Mouse (Mus musculus) kidney, adult 2 months (tissue): ENCODE data around the gene Gadd45b. TPM values are rescaled to one million over a fixed set of nuclear protein-coding genes. Genes with fewer than 3 reads are reported as not detected.

ENCODE experiments used
- DNase-seq: peaks from one replicate; pipeline ENCODE4 v3.0.0; 2021
- H3K27ac ChIP-seq: fragments of 200-500 bp; 2 replicates; pipeline ENCODE4 v1.5.1; 2012; ENCODE audit warnings: low read depth, low read length, control low read depth, inconsistent platforms; ENCODE audit not compliant: insufficient read depth
- H3K27me3 ChIP-seq: fragments of 200-500 bp; replicated peaks from 2 replicates; pipeline ENCODE4 v1.6.1; 2012; ENCODE audit warnings: mild to moderate bottlenecking, moderate library complexity, low read length, inconsistent platforms; ENCODE audit not compliant: control insufficient read depth, insufficient read depth
- H3K36me3 ChIP-seq: fragments of 200-500 bp; 2 replicates; pipeline ENCODE4 v1.6.1; 2012; ENCODE audit warnings: mild to moderate bottlenecking, moderate library complexity, low read length, inconsistent platforms; ENCODE audit not compliant: control insufficient read depth, insufficient read depth
- H3K4me1 ChIP-seq: fragments of 200-500 bp; 2 replicates; pipeline ENCODE4 v1.6.1; 2011; ENCODE audit warnings: low read length; ENCODE audit not compliant: control insufficient read depth, insufficient read depth
- H3K4me3 ChIP-seq: fragments of 200-500 bp; 2 replicates; pipeline ENCODE4 v1.5.1; 2011; ENCODE audit warnings: mild to moderate bottlenecking, low read depth, low read length, control low read depth; ENCODE audit not compliant: insufficient read depth
- CTCF ChIP-seq: fragments of 200-500 bp; conservative IDR thresholded peaks from 2 replicates; pipeline ENCODE4 v1.5.1; 2011; ENCODE audit warnings: low read depth, mild to moderate bottlenecking, control low read depth, low read length, moderate library complexity, mixed read lengths; ENCODE audit not compliant: insufficient read depth, insufficient read length
- POLR2A ChIP-seq: fragments of 200-500 bp; IDR thresholded peaks from one replicate; pipeline ENCODE4 v1.6.1; 2011; ENCODE audit warnings: low read depth, low read length, control low read depth
- WGBS: fragments of 180-500 bp; shearing (Covaris S2); methylation state at CpG from one replicate; pipeline ENCODE4 v1.1.7; 2018; 5-methylcytosine and 5-hydroxymethylcytosine counted together
- polyA plus RNA-seq: library from polyadenylated mRNA; depleted of rRNA; stranded (reverse); fragments of >200 nt; gene quantifications from 2 replicates; pipeline ENCODE4 v1.2.3, GENCODE M21; 2012

The Gadd45b gene
- polyA plus RNA-seq, 1 experiment, result 11.3 TPM

DNA sequence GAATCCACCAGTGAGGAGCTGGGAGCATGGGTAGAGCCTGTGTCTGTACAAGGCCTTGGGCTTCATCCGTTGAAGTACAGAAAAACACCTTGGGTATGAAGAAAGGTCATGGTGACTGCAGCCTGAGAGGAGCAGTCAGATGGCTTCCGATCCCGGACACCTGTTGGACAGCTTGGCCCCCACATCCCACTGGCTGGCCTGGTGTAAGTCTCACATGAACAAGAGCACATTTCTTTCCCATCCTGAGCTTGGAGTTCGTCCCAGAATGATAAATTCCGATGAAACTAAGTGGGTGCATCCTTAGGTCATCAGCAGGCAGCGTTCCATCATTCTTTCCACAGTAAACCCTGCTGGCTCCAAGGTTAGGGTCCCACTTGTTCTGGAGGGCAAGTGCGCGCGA, 13.8 kb downstream of the Gadd45b start:
- no peak overlapping the region for H3K4me3 ChIP-seq
- TF ChIP-seq CTCF (no peak), POLR2A (no peak)
- no peak for DNase-seq
- 58% methylated on average over 9 of the region's 9 CpGs for WGBS
- H3K4me1 ChIP-seq, result peaks cover 18% of the 10 kb centered on the region
- H3K27ac ChIP-seq, result no peak overlapping the region
- H3K27me3 ChIP-seq, result no peaks in the 10 kb centered on the region
- H3K36me3 ChIP-seq, result no peaks in the 10 kb centered on the region

DNA sequence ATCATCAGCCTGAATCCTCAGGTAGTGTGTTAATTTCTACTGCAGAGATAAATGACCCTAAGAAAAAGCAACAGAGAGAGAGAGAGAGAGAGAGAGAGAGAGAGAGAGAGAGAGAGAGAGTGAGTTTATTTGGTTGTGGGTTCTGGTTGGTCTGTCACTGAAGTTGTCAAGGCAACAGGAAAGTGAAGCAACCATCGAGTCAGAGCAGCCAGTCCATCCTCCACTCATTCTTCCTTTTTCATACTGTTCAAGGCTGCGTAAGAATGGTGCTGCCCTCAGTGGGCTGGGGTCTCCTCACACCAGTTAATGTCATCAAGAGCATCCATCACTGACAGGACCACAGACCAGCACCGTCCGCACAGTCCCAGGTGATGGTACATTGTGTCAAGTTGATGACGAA, 14.4 kb downstream of the Gadd45b start:
- TF ChIP-seq CTCF (no peak), POLR2A (no peak)
- Histone ChIP-seq H3K4me3 (no peak overlapping the region), H3K27me3 (no peaks in the 10 kb centered on the region), H3K4me1 (peaks cover 18% of the 10 kb centered on the region), H3K27ac (no peak overlapping the region), H3K36me3 (no peaks in the 10 kb centered on the region)
- DNase-seq, result no peak
- 87% methylated on average over 5 of the region's 5 CpGs for WGBS

DNA sequence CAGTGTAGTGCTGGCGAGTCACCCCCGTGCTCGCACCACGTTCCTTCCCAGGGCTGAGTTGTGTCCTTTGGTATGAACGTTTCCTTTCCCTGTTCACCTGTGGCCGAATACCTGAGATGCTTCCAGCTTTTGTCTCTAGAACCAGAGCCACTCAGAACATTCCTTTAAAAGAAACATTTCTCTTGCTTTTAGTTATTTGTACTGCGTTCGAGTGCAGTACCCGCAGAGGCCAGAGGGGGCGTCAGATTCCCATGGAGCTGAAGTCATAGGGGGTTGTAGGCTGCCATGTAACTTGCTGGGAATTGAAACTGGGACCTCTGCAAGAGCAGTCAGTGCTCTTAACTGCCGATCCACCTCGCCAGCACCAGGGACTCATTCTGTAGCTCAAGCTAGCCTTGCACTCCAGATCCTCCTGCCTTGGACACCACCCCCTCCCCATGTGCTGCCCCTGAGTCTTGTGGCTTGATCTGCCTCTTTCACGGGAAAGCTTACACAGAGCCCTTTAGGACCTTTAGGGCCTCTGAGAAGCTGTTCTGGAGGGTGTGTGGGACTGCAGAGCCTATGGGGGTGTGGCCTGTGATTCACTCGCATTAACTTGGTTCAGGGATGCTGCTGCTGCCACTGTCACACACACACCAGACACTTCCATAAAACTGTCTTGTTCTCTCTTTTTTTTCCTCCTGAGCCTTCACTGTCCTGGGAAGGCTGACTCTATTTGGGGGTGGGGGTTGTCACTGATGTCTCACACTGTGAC, 17.0 kb downstream of the Gadd45b start:
- H3K4me1 ChIP-seq, result no peaks in the 10 kb centered on the region
- DNase-seq, result no peak
- no peaks in the 10 kb centered on the region for H3K36me3 ChIP-seq
- H3K27me3 ChIP-seq, result no peaks in the 10 kb centered on the region
- H3K27ac ChIP-seq, result no peak overlapping the region
- 72% methylated on average over 14 of the region's 14 CpGs for WGBS
- H3K4me3 ChIP-seq, result no peak overlapping the region
- TF ChIP-seq CTCF (peak; percentile 28; the same call in 1 of the 2 replicates), POLR2A (no peak)

DNA sequence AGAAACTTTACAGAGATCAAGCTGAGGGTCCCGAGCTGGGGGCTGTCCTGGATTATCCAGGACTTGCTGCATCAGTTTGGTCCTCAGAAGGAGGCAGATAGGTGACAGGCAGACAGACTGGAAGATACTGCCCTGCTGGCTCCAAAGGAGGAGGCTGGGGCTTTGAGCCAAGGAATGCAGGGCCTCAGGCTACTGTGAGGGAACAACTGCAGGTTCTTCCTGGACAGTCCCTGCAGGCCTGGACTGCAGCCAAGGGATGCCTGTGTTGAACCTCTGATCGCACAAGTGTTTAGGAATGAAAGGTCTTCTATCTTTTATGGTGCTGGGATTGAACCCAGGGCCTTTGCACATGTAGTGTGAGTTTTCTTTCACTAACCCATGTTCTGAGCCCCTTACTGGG, 17.9 kb downstream of the Gadd45b start:
- peak; percentile 83 for DNase-seq
- H3K27ac ChIP-seq, result no peak overlapping the region
- WGBS, result 36% methylated on average over 2 of the region's 2 CpGs
- no peak overlapping the region for H3K4me3 ChIP-seq
- no peaks in the 10 kb centered on the region for H3K4me1 ChIP-seq
- TF ChIP-seq POLR2A (no peak), CTCF (no peak)
- no peaks in the 10 kb centered on the region for H3K27me3 ChIP-seq
- H3K36me3 ChIP-seq, result no peaks in the 10 kb centered on the region

DNA sequence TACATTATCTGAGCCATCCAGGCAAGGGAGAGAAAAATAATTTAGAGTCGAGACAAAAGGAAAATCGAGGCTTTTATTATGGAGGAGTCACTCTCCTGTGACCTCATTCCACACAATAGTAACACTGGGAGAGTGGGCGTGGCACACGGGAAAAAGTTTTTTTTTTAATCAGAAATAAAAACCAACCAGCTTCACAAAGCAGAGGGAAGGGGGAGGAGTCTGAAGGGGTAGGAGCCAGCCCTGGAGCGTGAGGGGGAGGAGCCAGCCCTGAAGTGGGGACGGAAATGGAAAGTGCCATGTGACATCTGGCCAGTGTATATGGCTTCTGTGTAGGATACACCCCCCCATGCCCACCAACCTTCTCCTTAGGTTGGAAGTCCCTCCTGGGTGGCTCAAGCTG, 18.7 kb downstream of the Gadd45b start:
- no peak overlapping the region for H3K27ac ChIP-seq
- DNase-seq, result peak; percentile 64
- no peak for TF ChIP-seq CTCF
- no peak for TF ChIP-seq POLR2A
- 19% methylated on average over 6 of the region's 6 CpGs for WGBS
- H3K4me3 ChIP-seq, result no peak overlapping the region
- H3K36me3 ChIP-seq, result no peaks in the 10 kb centered on the region
- no peaks in the 10 kb centered on the region for H3K4me1 ChIP-seq
- no peaks in the 10 kb centered on the region for H3K27me3 ChIP-seq

DNA sequence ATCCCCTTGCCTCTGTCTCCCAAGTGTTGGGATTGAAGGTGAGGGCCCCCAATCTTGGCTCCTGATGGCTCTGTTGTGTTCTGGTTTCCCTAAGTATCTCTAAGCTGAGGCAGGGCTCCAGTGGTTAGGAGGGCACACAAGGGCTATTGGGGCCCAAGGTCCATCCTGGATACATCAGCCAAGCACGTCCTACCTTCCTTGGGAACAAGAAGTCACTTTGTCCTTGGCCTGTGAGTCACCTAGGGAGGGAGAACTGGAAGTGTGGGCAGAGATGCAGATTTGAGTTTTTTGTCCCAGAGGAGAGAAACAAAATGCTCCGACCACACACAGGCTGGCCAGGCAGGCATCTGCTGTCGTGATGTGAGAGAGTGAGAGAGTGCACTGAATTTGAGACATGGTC, 19.2 kb downstream of the Gadd45b start:
- no peak for DNase-seq
- Histone ChIP-seq H3K27ac (no peak overlapping the region), H3K4me1 (no peaks in the 10 kb centered on the region), H3K36me3 (no peaks in the 10 kb centered on the region), H3K27me3 (no peaks in the 10 kb centered on the region), H3K4me3 (no peak overlapping the region)
- TF ChIP-seq CTCF, result no peak
- TF ChIP-seq POLR2A, result no peak
- 71% methylated on average over 3 of the region's 3 CpGs for WGBS

DNA sequence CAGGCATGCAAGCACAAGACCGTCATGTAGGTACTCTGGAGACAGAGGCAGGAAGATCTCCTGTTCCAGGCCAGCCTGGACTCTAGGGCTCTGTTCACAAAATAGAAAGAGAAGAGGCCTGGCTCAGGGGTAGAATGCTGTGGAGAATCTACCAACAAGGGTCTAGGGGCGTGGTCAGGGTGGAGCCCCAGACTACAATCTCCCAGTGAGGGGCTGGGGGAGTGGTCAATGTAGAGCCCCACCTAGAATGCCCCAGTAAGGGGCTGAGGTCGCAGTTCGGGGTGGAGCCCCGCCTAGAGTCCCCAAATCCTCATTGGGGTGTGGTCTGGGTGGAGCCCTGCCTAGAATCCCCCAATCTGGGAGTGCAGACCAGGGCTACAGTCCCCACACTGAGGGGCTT, 20.4 kb downstream of the Gadd45b start:
- no peaks in the 10 kb centered on the region for H3K4me1 ChIP-seq
- H3K27ac ChIP-seq, result no peak overlapping the region
- H3K36me3 ChIP-seq, result no peaks in the 10 kb centered on the region
- H3K27me3 ChIP-seq, result no peaks in the 10 kb centered on the region
- no peak overlapping the region for H3K4me3 ChIP-seq
- WGBS, result 70% methylated on average over 5 of the region's 5 CpGs
- DNase-seq, result no peak
- no peak for TF ChIP-seq POLR2A
- no peak for TF ChIP-seq CTCF
